20 mouse cellular contexts compared by ENCODE assay signal in genomic region chr19:37022146-37022545, GRCm38 (mm10).
A peak's percentile ranks its signal among the peaks of the same experiment; 100 is the strongest.
DNase-seq lines count a peak whose midpoint lies in the region; TF ChIP-seq lines count a peak whose summit lies in the region.
"Had no signal": no experiment of that assay in that cellular context is flagged by ENCODE, and none has a peak within 500 bp of the region (broad histone marks: within the 10 kb centered on the region; RNA-seq: fewer than 3 reads in every experiment).

No protein-coding gene starts in this region.

- intact Hi-C loops in heart, postnatal 10 days (cut with DNase I) = no loop called here

- no peak overlapping the region for H3K27ac ChIP-seq in CH12.LX (ENCODE audit: insufficient read depth, low read depth)

- H3K4me3 ChIP-seq in CH12.LX (replicated peaks in 1 of 3; ENCODE audit: low read depth in 2 of 3, low read length in 2 of 3, poor library complexity in 1 of 3) = no peak overlapping the region
- no peak overlapping the region for H3K4me3 ChIP-seq in lung, adult 2 months (replicated peaks; ENCODE audit: extremely low read depth, low read depth, low read length)

- H3K27me3 ChIP-seq in CH12.LX (replicated peaks) = no peaks in the 10 kb centered on the region
- H3K27me3 ChIP-seq: Patski had no signal

- TF ChIP-seq CTCF in CH12.LX (conservative IDR thresholded peaks at IDR 0.05 in 1 of 2, IDR thresholded peaks at IDR 0.05 in 1 of 2; ENCODE audit: low read depth in 2 of 2, low read length in 2 of 2) = no peak
- TF ChIP-seq CTCF in lung, adult 2 months (IDR thresholded peaks at IDR 0.05; ENCODE audit: insufficient read depth, low read length) = no peak

- TF ChIP-seq RAD21 in CH12.LX (IDR thresholded peaks at IDR 0.05; ENCODE audit: low read depth, low read length) = no peak

- in situ Hi-C loops in CH12.LX (cut with MboI; ENCODE audit: low pct_ligation_motif_present, low pct_unique_long_range_greater_than_20kb, low sequenced_read_pairs) = no loop called here

- no peaks in the 10 kb centered on the region for H3K79me2 ChIP-seq in CH12.LX (replicated peaks; ENCODE audit: control insufficient read depth, extremely low read depth, insufficient read depth, poor library complexity, severe bottlenecking)

- no peaks in the 10 kb centered on the region for H3K9me3 ChIP-seq in CH12.LX (replicated peaks; ENCODE audit: low read length)
- H3K9me3 ChIP-seq: G1E had no signal

- peaks cover 14 to 52% of the 10 kb centered on the region in 2 experiments for H3K4me1 ChIP-seq in CH12.LX (ENCODE audit: control insufficient read depth in 1 of 2, insufficient read depth in 2 of 2)
- no peaks in the 10 kb centered on the region for H3K4me1 ChIP-seq in lung, adult 2 months (ENCODE audit: control insufficient read depth, insufficient read depth, low read length)

- dilution Hi-C loops in CH12.LX (cut with MboI; ENCODE audit: extremely low pct_ligation_motif_present, extremely low pct_unique_long_range_greater_than_20kb, low sequenced_read_pairs) = no loop called here

- WGBS in lung, adult 2 months = 90% methylated on average over 5 of the region's 5 CpGs

- H3K9ac ChIP-seq in CH12.LX (ENCODE audit: insufficient read depth, low read depth) = no peak overlapping the region

- TF ChIP-seq POLR2A in CH12.LX (IDR thresholded peaks at IDR 0.05; ENCODE audit: low read depth, low read length) = no peak
- TF ChIP-seq POLR2A in lung, adult 2 months (IDR thresholded peaks at IDR 0.05; ENCODE audit: borderline replicate concordance, extremely low read depth, low read depth, low read length) = no peak

- DNase-seq in heart, adult 11 months = peak; percentile 66
- no peak for DNase-seq in heart, postnatal 10 days
- DNase-seq in A20 (ENCODE audit: low read depth, low spot score) = peak; percentile 71
- peak; percentile 57 for DNase-seq in CH12.LX (ENCODE audit: extremely low read depth)
- DNase-seq in layer of hippocampus, adult 9-10 months (ENCODE audit: low spot score) = no peak
- no peak for DNase-seq in lung, adult 2 months
- DNase-seq: adrenal gland, adult 2 months; adrenal gland, adult 8-10 months; adrenal gland, postnatal 10 days; adrenal gland, postnatal 14 days; adrenal gland, postnatal 25 days; adrenal gland, postnatal 36 days; B cell, adult 2 months; cerebellum, adult 11 months; cerebellum, adult 11-12 months; cerebellum, adult 18-20 months; cerebellum, adult 2 months; cerebellum, adult 8-10 months had no signal

- TF ChIP-seq EP300 in CH12.LX (IDR thresholded peaks at IDR 0.05; ENCODE audit: low read length) = no peak

- H3K4me2 ChIP-seq in CH12.LX (ENCODE audit: insufficient read depth, low read depth, poor library complexity, severe bottlenecking) = no peak overlapping the region

- H3K36me3 ChIP-seq in CH12.LX (replicated peaks in 1 of 2; ENCODE audit: control insufficient read depth in 1 of 2, insufficient read depth in 1 of 2, low read length in 1 of 2) = peaks cover 0 to 3% of the 10 kb centered on the region in 2 experiments
- H3K36me3 ChIP-seq: G1E had no signal

TF ChIP-seq in CH12.LX, 34 proteins besides CTCF, POLR2A, EP300 and RAD21:
- TF ChIP-seq SIN3A (IDR thresholded peaks at IDR 0.05; ENCODE audit: low read length) (no peak), MYC (IDR thresholded peaks at IDR 0.05; ENCODE audit: low read depth, low read length) (no peak), BHLHE40 (IDR thresholded peaks at IDR 0.05; ENCODE audit: low read depth, low read length) (no peak), CHD2 (IDR thresholded peaks at IDR 0.05; ENCODE audit: low read length) (no peak), PAX5 (IDR thresholded peaks at IDR 0.05; ENCODE audit: low read length) (no peak), IRF4 (IDR thresholded peaks at IDR 0.05; ENCODE audit: low read depth, low read length) (no peak), UBTF (IDR thresholded peaks at IDR 0.05; ENCODE audit: low read depth, low read length) (no peak), ZKSCAN1 (IDR thresholded peaks at IDR 0.05; ENCODE audit: borderline replicate concordance, low read depth, low read length) (no peak), MAX (IDR thresholded peaks at IDR 0.05; ENCODE audit: low read length) (no peak), RCOR1 (conservative IDR thresholded peaks at IDR 0.05; ENCODE audit: low read depth, low read length) (no peak), USF1 (IDR thresholded peaks at IDR 0.05; ENCODE audit: low read depth, low read length) (no peak), ETS1 (conservative IDR thresholded peaks at IDR 0.05; ENCODE audit: low read depth, low read length) (no peak)

Comparison
In these comparisons a context has a peak if more than half of its experiments do, and no peak if none do; other contexts are left out.
1. DNase-seq: peak in heart, adult 11 months (single experiment), A20 (single experiment) and CH12.LX (single experiment); none in heart, postnatal 10 days (0 of 2), layer of hippocampus, adult 9-10 months (single experiment) and lung, adult 2 months (single experiment).